Mouse (Mus musculus) heart, postnatal 0 days (tissue): ENCODE measurements around the gene Otulinl. TPM values are rescaled to one million over a fixed set of nuclear protein-coding genes. Genes with fewer than 3 reads are reported as not detected.

Experiments
- ATAC-seq: fragments of 200-750 bp; cut with Nextera tagmentation; 2 replicates; pipeline ENCODE4 v1.8.0; 2017; ENCODE audit warnings: low read depth, moderate number of reproducible peaks, moderate library complexity; ENCODE audit not compliant: insufficient read depth
- DNase-seq: peaks from one replicate; pipeline ENCODE4 v3.0.0-alpha.2; 2016; ENCODE audit warnings: low spot score
- H3K27ac ChIP-seq: fragments of 300-500 bp; sonication (generic); 2 replicates; pipeline ENCODE4 v1.5.1; 2014; ENCODE audit warnings: low read depth, mild to moderate bottlenecking
- H3K27me3 ChIP-seq: fragments of 300-500 bp; sonication (generic); 2 replicates; pipeline ENCODE4 v1.6.1; 2014; ENCODE audit warnings: low read length, mixed read lengths; ENCODE audit not compliant: control insufficient read depth, insufficient read depth
- H3K36me3 ChIP-seq: fragments of 300-500 bp; sonication (generic); replicated peaks from 2 replicates; pipeline ENCODE4 v1.6.1; 2014; ENCODE audit warnings: low read length, mixed read lengths; ENCODE audit not compliant: control insufficient read depth, insufficient read depth
- H3K4me1 ChIP-seq: fragments of 300-500 bp; sonication (generic); 2 replicates; pipeline ENCODE4 v1.6.1; 2014; ENCODE audit warnings: antibody characterized with exemption; ENCODE audit not compliant: control insufficient read depth, insufficient read depth
- H3K4me2 ChIP-seq: fragments of 300-500 bp; sonication (generic); 2 replicates; pipeline ENCODE4 v1.6.1; 2014; ENCODE audit warnings: low read depth, mild to moderate bottlenecking, low read length, moderate library complexity
- H3K4me3 ChIP-seq: fragments of 300-500 bp; sonication (generic); 2 replicates; pipeline ENCODE4 v1.5.1; 2014; ENCODE audit warnings: low read depth, low read length
- H3K9ac ChIP-seq: fragments of 300-500 bp; sonication (generic); replicated peaks from 2 replicates; pipeline ENCODE4 v1.6.1; 2014; ENCODE audit warnings: low read depth, low read length, mixed read lengths
- H3K9me3 ChIP-seq: fragments of 300-500 bp; sonication (generic); replicated peaks from 2 replicates; pipeline ENCODE4 v1.6.1; 2016; ENCODE audit warnings: low read length; ENCODE audit not compliant: control insufficient read depth
- CTCF ChIP-seq: IDR thresholded peaks from 2 replicates; pipeline ENCODE4 v1.5.1; 2016; ENCODE audit warnings: antibody characterized with exemption, control low read depth, low read depth
- EP300 ChIP-seq: IDR thresholded peaks from 2 replicates; pipeline ENCODE4 v1.6.1; 2016; ENCODE audit warnings: antibody characterized with exemption, low read depth
- WGBS: fragments of 180-500 bp; shearing (Covaris S2); extraction: QIAGEN DNeasy Blood & Tissue Kit; methylation state at CpG from one replicate; pipeline ENCODE4 v1.1.7; 2014; 5-methylcytosine and 5-hydroxymethylcytosine counted together
- polyA plus RNA-seq: library from polyadenylated mRNA; unstranded; fragments of >200 nt; fragmentation: Nextera tagmentation; extraction: Ambion mirVana; gene quantifications from 2 replicates; pipeline ENCODE4 v1.2.1, GENCODE M21; 2015
- total RNA-seq: library from RNA; depleted of rRNA; stranded (reverse); fragments of >200 nt; gene quantifications from 2 replicates; pipeline ENCODE4 v1.2.3, GENCODE M21; 2014; ENCODE audit warnings: low replicate concordance; rRNA removed

The Otulinl gene
- total and polyA plus RNA-seq, 2 experiments from 2014 or later: 3.2 to 15.3 TPM

- DNase-seq (peak; percentile 78), ATAC-seq (peak; percentile 76)
- Histone ChIP-seq H3K9me3 (no peaks in the 10 kb centered on the region), H3K27me3 (no peaks in the 10 kb centered on the region), H3K9ac (no peak overlapping the region), H3K36me3 (peaks cover 59% of the 10 kb centered on the region), H3K4me3 (no peak overlapping the region), H3K4me2 (no peak overlapping the region), H3K27ac (no peak overlapping the region), H3K4me1 (peaks cover 11% of the 10 kb centered on the region)
- 48% methylated on average over 6 of the region's 6 CpGs for WGBS
- TF ChIP-seq EP300: no peak
- peak; percentile 86 for TF ChIP-seq CTCF
Observed at GRCm38 (mm10) chr15:27612533-27613221, 68.7 kb downstream of the Otulinl start.

GRCm38 (mm10) chr15:27609554-27609953 is 71.8 kb downstream of the Otulinl start:
- Histone ChIP-seq H3K27me3 (no peaks in the 10 kb centered on the region), H3K36me3 (peaks cover 70% of the 10 kb centered on the region), H3K9me3 (no peaks in the 10 kb centered on the region), H3K4me2 (no peak overlapping the region), H3K9ac (no peak overlapping the region), H3K27ac (no peak overlapping the region), H3K4me1 (no peaks in the 10 kb centered on the region), H3K4me3 (no peak overlapping the region)
- TF ChIP-seq CTCF (no peak), EP300 (no peak)
- ATAC-seq (no peak), DNase-seq (no peak)
- 84% methylated on average over 4 of the region's 4 CpGs for WGBS

DNA sequence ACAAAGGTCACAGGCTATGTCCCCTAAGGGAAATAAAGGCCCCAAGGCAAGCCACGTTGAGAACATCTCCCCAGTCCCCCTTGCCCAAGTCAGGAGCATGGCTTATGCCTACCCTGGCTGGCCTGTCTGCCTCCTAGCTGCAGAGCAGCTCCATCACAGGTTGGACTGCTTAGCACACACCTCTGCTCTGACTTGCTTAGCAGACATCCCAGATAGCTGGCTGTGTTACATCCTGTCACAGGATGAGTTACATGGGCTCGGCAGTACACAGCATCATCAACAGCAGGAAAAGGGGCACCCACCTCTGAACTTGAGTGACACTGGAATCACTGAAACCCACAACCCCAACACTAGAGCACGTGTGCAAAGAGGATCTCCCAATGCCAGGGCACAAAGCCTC is 76.1 kb downstream of the Otulinl start:
- Histone ChIP-seq H3K36me3 (peaks cover 66% of the 10 kb centered on the region), H3K27me3 (no peaks in the 10 kb centered on the region)

More for the DNA sequence above, 76.1 kb downstream of the Otulinl start:
- 71% methylated on average over 3 of the region's 3 CpGs for WGBS
- no peaks in the 10 kb centered on the region for H3K9me3 ChIP-seq
- DNase-seq: no peak
- H3K4me2 ChIP-seq: no peak overlapping the region
- no peaks in the 10 kb centered on the region for H3K4me1 ChIP-seq
- no peak for TF ChIP-seq EP300
- no peak; the same call in 1 of the 2 replicates for TF ChIP-seq CTCF
- no peak overlapping the region for H3K4me3 ChIP-seq
- no peak overlapping the region for H3K27ac ChIP-seq
- H3K9ac ChIP-seq: no peak overlapping the region
- ATAC-seq: no peak

Other genes with a start within 250 kb of the Otulinl start
- 30.6 and 33.7 TPM in 2 replicates for gene Ank, start 214.9 kb downstream of the Otulinl start, total RNA-seq
- gene Ank, start 214.9 kb downstream of the Otulinl start, polyA plus RNA-seq: 18.8 and 21.2 TPM in 2 replicates
- 32.3 and 36.1 TPM in 2 replicates for gene Otulin, start 50.9 kb downstream of the Otulinl start, total RNA-seq
- gene Otulin, start 50.9 kb downstream of the Otulinl start, polyA plus RNA-seq: 24.3 and 26.3 TPM in 2 replicates